Mouse (Mus musculus) regulatory T cell (primary cell): ENCODE data around the gene Ptprj.
"Not testable (repeated sequence)": the region's sequence is repeated elsewhere in the genome, so short reads cannot be mapped to it uniquely, and the experiment has no call there.

ENCODE experiments used
- in situ Hi-C: fragments of 300-600 bp; cut with MboI, MseI; formaldehyde crosslinking; loops from one replicate; pipeline ENCODE4 v1.15.1; 2025; ENCODE audit warnings: high pct_unique_total_duplicates

Ptprj gene

GRCm38 (mm10) chr2:90481505-90481904 lies 98.9 kb downstream of the Ptprj start:
- in situ Hi-C loops = loop anchor here (5.0 kb wide), 1 partner anchor 196 kb away; the partner anchor contains the start of gene Nup160

DNA sequence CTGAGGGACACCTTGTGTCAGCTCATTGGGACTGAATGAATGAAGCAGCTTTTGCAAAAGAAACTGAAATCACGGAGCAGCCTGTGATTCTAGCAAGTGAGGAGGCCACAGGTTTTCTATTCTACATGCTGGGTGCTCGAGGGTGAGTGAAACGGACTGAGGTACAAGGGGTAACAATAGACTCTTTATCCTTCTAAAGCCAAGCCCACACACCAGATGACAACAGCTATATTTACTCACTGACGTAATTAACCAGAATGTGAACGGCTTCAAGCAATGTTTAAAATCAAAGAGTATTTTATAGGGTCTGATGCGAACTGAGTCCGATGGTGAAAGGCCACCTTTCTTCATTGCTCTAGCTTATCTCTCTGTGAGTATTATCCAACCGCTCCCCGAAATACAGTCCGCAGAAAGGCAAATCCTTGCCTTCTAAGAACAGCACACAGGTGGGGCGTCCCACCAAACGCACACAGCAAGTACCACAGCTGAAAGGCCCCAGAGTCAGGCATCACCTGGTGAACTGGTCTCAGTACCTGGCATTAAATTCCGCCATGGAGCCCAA lies 99.6 kb downstream of the Ptprj start:
- in situ Hi-C loops = loop anchor here (5.0 kb wide), 1 partner anchor 196 kb away; the partner anchor contains the start of gene Nup160

- in situ Hi-C loops = no loop called here
Measured at GRCm38 (mm10) chr2:90478531-90478930, 101.9 kb downstream of the Ptprj start.

DNA sequence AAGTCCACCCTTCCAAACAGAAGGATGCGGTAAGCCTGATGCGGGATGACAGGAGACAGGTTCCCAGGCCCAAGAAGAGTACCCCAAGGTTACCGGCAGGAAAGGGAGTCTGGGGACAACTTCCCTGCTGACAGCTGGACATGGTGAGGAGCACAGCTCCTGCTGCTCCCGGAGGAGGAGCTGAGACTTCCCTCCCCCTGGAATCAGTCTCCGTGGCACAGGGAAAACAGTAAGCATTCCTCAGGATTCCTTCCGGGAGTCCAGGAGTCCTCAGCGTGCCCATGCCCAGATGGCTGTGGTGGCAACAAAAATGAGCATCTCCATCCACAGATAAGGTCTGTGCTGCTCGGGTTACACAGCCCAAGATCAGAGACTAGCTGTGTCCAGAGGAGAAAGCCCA lies 102.8 kb downstream of the Ptprj start:
- in situ Hi-C loops = no loop called here

GRCm38 (mm10) chr2:90476792-90477191 lies 103.7 kb downstream of the Ptprj start:
- in situ Hi-C loops = no loop called here

DNA sequence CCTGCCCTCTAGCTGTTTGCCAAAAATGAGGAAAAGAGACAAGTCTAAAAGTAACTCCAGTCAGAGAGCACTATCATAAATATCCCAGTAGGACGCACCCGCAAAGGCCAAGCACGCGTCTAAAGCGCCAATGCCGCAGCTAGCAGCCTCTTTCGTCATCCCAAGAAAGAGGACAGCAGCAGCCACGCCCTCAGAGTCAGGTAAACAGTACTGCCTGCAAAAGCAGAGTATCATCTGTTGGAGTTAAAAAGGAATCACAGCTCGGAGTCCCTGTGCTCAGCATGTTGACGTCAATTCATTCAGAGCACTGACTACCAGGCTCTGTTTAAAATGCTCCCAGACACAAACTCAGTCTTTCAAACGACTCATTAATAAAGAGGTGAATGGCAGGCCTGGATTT lies 104.1 kb downstream of the Ptprj start:
- in situ Hi-C loops = no loop called here

- in situ Hi-C loops = loop anchor here (25.0 kb wide), 1 partner anchor 1988 kb away; the partner anchor contains the start of gene Slc35c1
Measured at GRCm38 (mm10) chr2:90474593-90475405, 105.6 kb downstream of the Ptprj start.

- in situ Hi-C loops = loop anchor here (25.0 kb wide), 1 partner anchor 1990 kb away; the partner anchor contains the start of gene Slc35c1
Measured at GRCm38 (mm10) chr2:90472701-90473100, 107.7 kb downstream of the Ptprj start.

- in situ Hi-C loops = loop anchor here (25.0 kb wide), 1 partner anchor 1992 kb away; the partner anchor contains the start of gene Slc35c1
Measured at GRCm38 (mm10) chr2:90470122-90470521, 110.3 kb downstream of the Ptprj start.

DNA sequence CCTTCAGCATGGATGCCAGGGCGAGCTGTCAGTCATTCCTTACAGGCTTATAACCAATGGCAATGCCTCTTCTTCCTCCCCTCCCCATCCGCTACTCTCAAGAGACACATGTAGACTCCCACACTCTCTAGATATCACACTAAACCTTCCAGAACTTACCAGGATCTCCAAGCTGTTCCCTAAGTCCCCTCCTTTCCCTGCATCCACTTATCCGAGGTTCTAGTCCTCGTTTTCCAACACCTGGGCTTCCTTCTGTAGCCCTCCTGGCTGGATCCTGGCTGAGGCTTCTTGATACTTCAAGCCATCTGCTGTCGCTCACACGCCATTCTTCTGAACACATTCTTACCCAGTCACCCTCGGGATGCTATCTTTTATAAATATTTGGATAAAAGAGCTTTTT lies 114.0 kb downstream of the Ptprj start:
- in situ Hi-C loops = loop anchor here (25.0 kb wide), 1 partner anchor 1996 kb away; the partner anchor contains the start of gene Slc35c1

GRCm38 (mm10) chr2:90463735-90464134 lies 116.7 kb downstream of the Ptprj start:
- in situ Hi-C loops = loop anchor here (25.0 kb wide), 1 partner anchor 1999 kb away; the partner anchor contains the start of gene Slc35c1

DNA sequence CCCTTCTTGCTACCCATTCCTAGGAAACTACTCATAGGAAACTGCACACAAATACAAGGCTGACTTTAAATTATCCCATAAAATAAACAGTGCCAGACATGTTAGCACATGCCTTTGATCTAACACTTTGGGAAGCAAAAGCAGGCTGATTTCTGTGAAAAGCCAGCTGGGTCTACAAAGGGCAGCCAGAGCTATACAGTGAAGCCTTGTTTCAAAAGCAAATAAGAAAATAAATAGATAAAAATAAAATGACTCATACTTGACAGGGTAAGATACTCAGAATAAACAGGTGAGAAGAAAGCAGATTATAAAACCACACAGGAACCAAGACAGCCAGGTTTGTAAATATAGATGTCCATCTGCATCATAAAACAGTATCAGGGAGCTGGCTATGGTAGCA lies 118.2 kb downstream of the Ptprj start:
- in situ Hi-C loops = loop anchor here (25.0 kb wide), 1 partner anchor 2000 kb away; the partner anchor contains the start of gene Slc35c1

DNA sequence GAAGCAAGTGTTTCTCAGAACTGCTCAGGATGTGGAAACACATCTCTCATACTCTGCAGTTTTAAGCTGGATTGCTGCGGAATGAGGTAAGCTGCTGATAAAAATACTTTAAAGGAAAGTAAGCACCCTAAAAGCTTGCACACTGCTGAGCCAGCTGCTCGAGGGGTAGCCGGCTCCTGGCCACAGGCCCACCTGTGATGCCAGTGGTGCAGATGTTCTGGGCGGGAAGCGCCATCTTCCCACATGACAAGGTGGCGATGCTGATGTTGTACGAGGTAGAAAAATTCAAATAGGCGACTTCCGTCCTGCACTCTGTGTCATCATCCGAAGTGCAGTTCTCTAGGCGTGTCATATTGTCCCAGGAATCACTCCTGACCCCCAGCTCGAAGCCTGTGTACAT lies 122.5 kb downstream of the Ptprj start:
- in situ Hi-C loops = loop anchor here (25.0 kb wide), 1 partner anchor 2004 kb away; the partner anchor contains the start of gene Slc35c1

- in situ Hi-C loops = loop anchor here (25.0 kb wide), 1 partner anchor 2010 kb away; the partner anchor contains the start of gene Slc35c1
Measured at GRCm38 (mm10) chr2:90452380-90452779, 128.1 kb downstream of the Ptprj start.

- in situ Hi-C loops = no loop called here
Measured at GRCm38 (mm10) chr2:90448967-90449740, 131.3 kb downstream of the Ptprj start.

DNA sequence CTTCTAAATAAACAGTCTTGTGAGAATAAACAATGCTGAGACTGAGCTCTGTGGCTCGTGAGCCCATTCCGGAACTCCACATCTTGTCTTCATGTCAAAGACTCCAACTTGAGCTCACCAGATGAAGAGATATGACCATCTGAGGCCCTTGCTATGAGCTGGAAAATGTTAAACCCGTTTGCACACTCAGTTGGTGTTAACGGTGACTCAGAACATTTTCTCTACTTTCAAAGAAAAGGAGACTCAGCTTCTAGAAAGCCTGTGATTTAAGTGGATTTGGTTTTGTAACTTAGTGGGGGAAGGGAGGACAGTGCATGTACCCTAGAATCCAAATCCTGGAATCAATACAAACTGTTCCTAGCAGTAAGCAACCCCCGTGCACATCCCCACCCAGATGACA lies 136.6 kb downstream of the Ptprj start:
- in situ Hi-C loops = no loop called here

- in situ Hi-C loops = not testable (repeated sequence)
Measured at GRCm38 (mm10) chr2:90441811-90442210, 138.6 kb downstream of the Ptprj start.

DNA sequence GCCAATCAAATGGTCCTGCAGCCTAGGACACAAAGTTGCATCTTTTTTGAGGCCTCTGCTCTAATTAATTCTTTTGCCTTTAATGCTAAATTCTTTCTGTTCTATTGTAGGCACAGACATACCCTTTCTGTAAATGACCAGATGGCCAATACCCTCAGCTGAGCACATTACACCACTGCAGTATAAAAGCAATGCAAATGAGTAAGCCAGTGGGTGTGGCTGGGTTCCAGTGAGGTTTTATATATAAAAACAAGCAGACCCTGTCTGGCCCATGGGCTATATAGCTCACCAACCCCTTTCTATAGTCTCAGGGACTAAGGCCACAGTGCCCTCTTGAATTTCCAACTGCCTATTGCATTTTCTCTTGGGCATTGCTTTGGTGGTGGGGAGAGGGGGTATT lies 140.3 kb downstream of the Ptprj start:
- in situ Hi-C loops = not testable (repeated sequence)

- in situ Hi-C loops = loop anchor here (5.0 kb wide), 2 partner anchors 80 to 250 kb away; no protein-coding TSS in a partner anchor
Measured at GRCm38 (mm10) chr2:90437453-90437852, 143.0 kb downstream of the Ptprj start.

DNA sequence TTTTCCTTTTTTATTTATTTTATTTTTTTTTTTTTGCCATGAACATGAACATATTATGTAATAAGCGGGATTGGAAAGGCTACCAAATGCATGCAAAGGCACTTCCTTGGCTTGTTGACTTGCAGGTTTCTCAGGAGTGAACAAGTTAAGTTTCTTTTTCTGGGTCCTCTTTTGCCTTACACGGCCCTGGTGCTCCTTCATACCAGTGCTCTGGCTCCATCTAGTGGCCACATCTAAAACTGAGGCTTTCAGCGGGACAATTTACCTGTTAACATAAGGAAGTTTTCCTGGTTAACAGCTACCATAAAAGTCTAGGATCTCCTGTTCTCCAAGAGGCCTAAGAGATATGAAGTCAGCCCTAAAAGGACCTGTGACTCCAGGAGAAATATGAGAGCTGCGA lies 150.7 kb downstream of the Ptprj start:
- in situ Hi-C loops = not testable (repeated sequence)

DNA sequence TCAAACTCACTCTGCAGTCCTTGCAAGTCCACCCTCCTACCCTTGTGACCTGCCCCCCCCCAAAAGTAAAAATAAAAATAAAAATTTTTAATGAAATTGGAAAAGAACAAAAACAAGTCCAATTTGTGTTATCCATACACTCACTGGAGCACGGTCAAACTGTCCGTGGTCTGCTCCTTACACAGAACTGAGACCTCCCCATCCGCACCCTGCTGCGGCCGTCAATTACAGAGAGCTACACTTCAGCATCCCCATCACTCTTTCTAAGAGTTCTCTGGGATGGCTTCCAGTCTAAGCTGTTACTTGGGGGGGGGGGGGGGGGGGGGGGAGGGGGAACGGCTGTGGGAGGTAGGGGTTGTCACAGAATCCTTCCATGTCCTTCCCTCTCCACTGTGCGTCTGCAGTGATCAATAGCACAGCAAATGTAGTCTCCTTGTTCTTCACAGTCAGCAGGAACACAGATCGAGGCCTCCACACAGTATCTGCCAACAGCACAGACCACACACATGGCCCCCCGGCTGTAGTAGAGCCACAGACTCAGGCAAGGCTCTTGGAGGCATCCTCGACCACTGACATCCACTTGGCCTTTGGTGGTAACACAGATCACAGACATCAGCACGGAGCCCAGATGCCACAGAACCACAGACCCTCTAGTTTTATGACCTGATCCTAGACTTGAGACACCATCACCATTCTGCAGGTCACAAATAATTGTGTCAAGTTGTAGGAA lies 151.3 kb downstream of the Ptprj start:
- in situ Hi-C loops = not testable (repeated sequence)
